Mouse (Mus musculus): ENCODE data around the gene Tmem265.

Gene Tmem265

GRCm38 (mm10) chr7:127588011-127588871 lies 27.1 kb downstream of the Tmem265 start, which contains the start of the genes Ccdc189 and Rnf40:
TSS of gene Ccdc189 (minus strand) at chr7:127588595.
TSS of gene Rnf40 (plus strand) at chr7:127588767.
- peak; percentile 94 for DNase-seq (ENCODE audit: low spot score)

- DNase-seq (ENCODE audit: low spot score), result no peak
Measured at GRCm38 (mm10) chr7:127588901-127589300, 27.7 kb downstream of the Tmem265 start.

DNA sequence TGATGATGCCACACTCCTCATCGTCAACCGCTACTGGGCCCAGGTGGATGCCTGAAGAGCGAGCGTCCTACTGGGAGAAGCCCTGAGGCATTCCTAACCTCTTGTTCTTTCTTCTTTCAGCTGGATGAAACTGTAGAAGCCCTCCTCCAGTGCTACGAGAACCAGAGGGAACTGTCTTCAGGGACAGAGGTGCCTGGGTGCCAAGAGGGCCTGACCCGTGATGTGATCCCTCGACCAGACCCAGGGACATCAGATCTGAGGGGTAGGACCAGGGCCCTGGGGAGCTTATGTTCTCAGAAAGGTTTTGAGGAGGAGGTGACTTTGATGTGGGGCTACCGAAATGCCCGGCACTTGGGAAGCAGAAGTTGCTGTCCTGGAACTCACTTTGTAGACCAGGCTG lies 28.4 kb downstream of the Tmem265 start:
- no peak for DNase-seq (ENCODE audit: low spot score)

- no peak for DNase-seq (ENCODE audit: low spot score)
Measured at GRCm38 (mm10) chr7:127591108-127591507, 29.9 kb downstream of the Tmem265 start.

DNA sequence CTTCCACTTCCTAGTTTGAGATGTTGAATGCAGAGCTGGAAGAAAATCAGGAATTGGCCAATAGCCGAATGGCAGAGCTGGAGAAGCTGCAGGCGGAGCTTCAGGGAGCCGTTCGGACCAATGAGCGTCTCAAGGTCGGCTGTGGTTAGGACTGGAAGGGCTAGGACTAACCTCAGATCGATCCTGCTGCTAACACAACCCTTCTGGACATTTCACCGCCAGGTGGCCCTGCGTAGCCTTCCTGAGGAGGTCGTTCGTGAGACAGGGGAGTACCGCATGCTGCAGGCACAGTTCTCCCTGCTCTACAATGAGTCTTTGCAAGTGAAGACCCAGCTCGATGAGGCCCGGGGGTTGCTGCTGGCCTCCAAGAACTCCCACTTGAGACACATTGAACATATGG lies 31.4 kb downstream of the Tmem265 start:
- no peak for DNase-seq (ENCODE audit: low spot score)

DNA sequence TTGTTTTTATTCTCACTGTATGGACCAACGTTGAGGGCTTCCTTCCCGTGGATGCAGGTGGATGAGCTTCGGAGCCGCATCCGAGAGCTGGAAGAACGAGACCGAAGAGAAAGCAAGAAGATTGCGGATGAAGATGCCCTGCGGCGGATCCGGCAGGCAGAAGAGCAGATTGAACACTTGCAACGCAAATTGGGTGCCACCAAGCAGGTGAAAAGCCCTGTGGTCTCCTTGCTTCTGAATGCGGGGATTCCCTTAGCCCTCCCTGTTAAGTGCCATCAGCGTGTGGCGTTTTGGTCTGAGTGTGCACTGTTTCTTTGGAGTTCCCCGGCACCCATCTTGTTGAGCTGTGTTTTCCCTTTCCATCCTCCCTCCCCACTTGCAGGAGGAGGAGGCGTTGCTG lies 35.6 kb downstream of the Tmem265 start:
- no peak for DNase-seq (ENCODE audit: low spot score)

DNA sequence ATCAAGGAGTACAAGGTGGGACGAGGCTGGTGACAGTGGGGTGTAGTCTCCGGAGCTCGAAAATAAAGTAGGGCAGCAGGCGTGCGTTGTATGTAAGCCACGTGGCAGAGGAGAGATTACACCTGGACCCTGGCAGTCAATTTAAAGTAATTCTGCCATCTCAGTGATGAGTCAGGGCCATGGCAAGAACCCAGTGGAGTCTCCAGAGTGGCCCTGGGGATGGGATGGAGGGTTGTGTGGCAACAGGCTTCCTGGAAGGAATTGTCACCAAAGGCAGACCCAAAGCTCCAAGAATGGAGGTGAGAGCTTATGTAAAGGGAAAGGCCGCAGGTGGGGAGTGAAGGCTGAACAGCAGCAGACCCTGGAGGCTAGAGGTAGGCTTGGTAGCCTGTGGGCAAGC lies 39.4 kb downstream of the Tmem265 start:
- no peak for DNase-seq (ENCODE audit: low spot score)

- no peak for DNase-seq (ENCODE audit: low spot score)
Measured at GRCm38 (mm10) chr7:127601735-127602134, 40.5 kb downstream of the Tmem265 start.

DNA sequence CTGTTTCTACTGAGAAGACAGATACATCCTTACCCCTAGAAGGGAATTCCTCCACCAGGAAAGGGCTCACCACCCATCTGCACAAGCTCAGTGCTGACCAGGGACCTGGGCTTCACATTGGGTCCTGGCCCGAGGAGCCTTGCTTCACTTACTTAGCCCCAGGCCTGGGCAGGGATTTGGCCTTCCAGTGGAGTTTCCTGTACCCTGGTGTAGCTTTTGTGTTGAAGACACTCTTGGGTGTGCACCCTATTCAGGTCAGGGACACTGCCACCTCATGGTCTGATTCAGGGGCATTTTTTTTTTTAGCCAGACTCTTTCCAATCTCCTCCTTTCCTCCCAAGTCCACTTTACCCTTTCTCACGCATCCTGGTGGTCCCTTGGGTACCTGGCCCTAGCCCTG lies 41.7 kb downstream of the Tmem265 start:
- DNase-seq (ENCODE audit: low spot score), result no peak

- DNase-seq (ENCODE audit: low spot score), result no peak
Measured at GRCm38 (mm10) chr7:127604256-127604655, 43.1 kb downstream of the Tmem265 start.

DNA sequence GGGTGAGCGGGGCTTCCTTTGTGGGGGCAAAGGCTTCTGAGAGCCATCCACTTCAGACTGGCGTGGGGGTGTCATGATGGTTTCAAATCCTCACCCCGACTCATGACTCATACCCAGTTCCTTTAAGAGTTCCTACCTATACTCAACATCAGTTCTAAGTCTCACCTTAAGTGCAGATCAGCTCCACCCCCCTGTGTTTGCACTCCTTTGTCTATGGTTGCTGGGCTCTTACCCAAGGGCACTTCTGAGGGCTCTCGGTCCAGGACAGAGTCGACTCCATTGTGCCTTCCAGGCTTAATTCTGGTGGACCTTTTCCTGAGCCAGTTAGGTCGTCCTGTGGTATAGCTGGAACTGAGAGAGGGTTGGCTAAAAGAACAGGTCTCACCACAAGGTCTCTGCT lies 46.0 kb downstream of the Tmem265 start:
- no peak for DNase-seq (ENCODE audit: low spot score)

- no peak for DNase-seq (ENCODE audit: low spot score)
Measured at GRCm38 (mm10) chr7:127611011-127611410, 49.8 kb downstream of the Tmem265 start.

DNA sequence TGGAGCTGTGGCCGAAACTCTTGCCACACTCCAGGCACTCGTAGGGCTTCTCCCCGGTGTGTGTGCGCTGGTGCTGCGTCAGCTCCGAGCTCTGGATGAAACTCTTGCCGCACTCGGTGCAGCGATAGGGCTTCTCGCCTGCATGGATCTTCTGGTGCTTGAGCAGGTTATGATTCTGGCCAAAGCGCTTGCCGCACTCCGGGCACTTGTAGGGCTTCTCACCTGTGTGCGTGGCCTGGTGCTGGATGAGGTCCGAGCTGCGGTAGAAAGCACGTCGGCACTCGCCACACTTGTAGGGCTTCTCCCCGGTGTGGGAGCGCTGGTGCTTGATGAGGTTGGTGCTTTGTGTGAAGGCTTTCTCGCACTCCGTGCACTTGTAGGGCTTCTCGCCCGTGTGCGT lies 50.4 kb downstream of the Tmem265 start:
- no peak for DNase-seq (ENCODE audit: low spot score)

- no peak for DNase-seq (ENCODE audit: low spot score)
Measured at GRCm38 (mm10) chr7:127613501-127613900, 52.3 kb downstream of the Tmem265 start.

DNA sequence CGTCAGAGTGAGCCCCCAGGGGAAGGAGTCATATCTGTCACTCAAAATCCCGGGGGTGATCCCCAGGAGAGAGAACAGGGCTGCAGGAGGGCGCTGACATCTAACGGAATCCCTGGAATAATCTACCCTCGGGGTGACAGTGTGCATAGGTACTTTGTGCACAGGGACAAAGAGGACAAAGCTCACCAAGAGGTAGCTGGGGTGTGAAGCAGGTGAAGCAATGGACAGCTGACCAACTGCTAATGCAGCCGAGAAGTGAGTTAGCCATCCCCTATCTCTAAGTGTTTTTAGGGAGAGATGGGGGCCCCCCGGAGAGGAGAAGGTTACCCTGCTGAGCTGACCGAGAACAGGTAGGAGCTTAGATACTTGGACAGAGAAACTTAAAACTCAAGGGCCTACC lies 52.9 kb downstream of the Tmem265 start:
- no peak for DNase-seq (ENCODE audit: low spot score)

- peak; percentile 44 for DNase-seq (ENCODE audit: low spot score)
Measured at GRCm38 (mm10) chr7:127614511-127614890, 53.3 kb downstream of the Tmem265 start.

GRCm38 (mm10) chr7:127614891-127615843 lies 54.0 kb downstream of the Tmem265 start, which contains the start of gene Zfp629:
TSS of gene Zfp629 (minus strand) at chr7:127615797.
- DNase-seq (ENCODE audit: low spot score), result peak; percentile 75

- no peak for DNase-seq (ENCODE audit: low spot score)
Measured at GRCm38 (mm10) chr7:127616336-127616735, 55.1 kb downstream of the Tmem265 start.

Data from urinary bladder, postnatal 14 days (tissue).